Mouse (Mus musculus): ENCODE measurements around the gene Dpm1. TPM values are rescaled to one million over a fixed set of nuclear protein-coding genes. Genes with fewer than 3 reads are reported as not detected.

Gene Dpm1
- polyA plus RNA-seq, 1 experiment: 29.5 TPM

DNA sequence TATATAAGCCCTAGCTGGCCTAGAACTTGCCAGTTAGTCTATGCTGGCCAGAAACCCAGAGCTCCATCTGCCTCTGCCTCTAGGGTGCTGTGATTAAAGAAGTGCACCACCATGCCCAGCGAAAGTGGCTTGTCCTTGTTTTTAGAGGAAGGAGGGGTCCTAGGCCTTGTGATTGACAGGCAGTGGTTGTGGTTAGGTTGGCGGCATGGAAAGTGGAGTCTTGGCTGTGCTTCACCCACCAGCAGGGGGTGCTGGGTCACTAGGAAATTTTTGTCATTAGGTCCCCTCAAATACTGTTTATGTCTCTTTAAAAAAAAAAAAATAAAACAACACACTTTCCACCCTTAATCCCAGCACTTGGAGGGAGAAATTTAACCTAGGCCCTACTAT lies 18.5 kb upstream of the Dpm1 start:
- 10% methylated on average over 2 of the region's 2 CpGs for WGBS
- no peaks in the 10 kb centered on the region for H3K36me3 ChIP-seq (ENCODE audit: control insufficient read depth, insufficient read depth, low read length)
- H3K4me3 ChIP-seq (ENCODE audit: control insufficient read depth, insufficient read depth, low read length): no peak overlapping the region
- no peak for TF ChIP-seq CTCF (IDR thresholded peaks at IDR 0.05; ENCODE audit: borderline replicate concordance, control insufficient read depth, extremely low read depth, insufficient read depth, low read length, poor library complexity)
- no peak for TF ChIP-seq POLR2A (IDR thresholded peaks at IDR 0.05; ENCODE audit: control insufficient read depth, extremely low read depth, insufficient read depth, low read length, poor library complexity)
- H3K27me3 ChIP-seq (ENCODE audit: control insufficient read depth, insufficient read depth, low read length): no peaks in the 10 kb centered on the region
- H3K4me1 ChIP-seq (replicated peaks; ENCODE audit: control insufficient read depth, insufficient read depth, low read length): no peaks in the 10 kb centered on the region
- peak; percentile 18 for DNase-seq
- H3K27ac ChIP-seq (ENCODE audit: control insufficient read depth, insufficient read depth, low read length): no peak overlapping the region

DNA sequence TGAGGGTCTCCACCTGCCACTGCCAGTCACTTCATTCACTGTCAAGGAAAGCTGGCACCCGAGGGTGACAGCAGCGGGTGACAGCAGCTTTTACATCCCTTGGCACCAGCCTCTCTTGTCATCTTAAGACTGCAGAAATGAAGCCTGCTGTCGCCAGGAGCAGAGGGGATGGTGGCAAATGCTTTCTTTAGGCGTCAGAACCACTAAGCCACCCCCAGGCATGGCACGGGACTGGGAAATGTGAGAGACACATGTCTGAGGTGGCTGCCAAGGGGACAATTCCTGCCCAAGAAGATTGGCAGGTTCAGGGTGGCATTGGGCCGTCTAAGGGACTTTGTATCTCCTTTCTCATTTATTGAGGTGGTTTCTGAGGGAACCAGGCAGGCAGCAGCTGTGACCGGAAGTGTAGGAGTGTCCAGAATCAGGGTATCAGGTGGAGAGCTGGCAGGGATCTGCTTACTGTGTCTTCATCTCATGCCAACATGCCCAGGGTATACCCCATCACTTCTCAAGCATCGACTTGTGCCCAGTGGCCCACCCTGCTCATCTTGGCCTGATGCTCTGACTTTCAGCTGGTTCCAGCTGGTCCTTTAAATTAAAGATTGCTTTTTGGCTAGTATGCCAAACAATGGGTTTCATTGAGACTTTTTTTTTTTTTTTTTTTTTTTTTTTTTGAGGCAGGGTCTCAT lies 17.9 kb upstream of the Dpm1 start:
- DNase-seq: no peak
- no peak for TF ChIP-seq POLR2A (IDR thresholded peaks at IDR 0.05; ENCODE audit: control insufficient read depth, extremely low read depth, insufficient read depth, low read length, poor library complexity)
- no peak for TF ChIP-seq CTCF (IDR thresholded peaks at IDR 0.05; ENCODE audit: borderline replicate concordance, control insufficient read depth, extremely low read depth, insufficient read depth, low read length, poor library complexity)
- Histone ChIP-seq H3K36me3 (ENCODE audit: control insufficient read depth, insufficient read depth, low read length) (no peaks in the 10 kb centered on the region), H3K4me1 (replicated peaks; ENCODE audit: control insufficient read depth, insufficient read depth, low read length) (no peaks in the 10 kb centered on the region), H3K27ac (ENCODE audit: control insufficient read depth, insufficient read depth, low read length) (no peak overlapping the region), H3K27me3 (ENCODE audit: control insufficient read depth, insufficient read depth, low read length) (no peaks in the 10 kb centered on the region), H3K4me3 (ENCODE audit: control insufficient read depth, insufficient read depth, low read length) (no peak overlapping the region)
- WGBS: 88% methylated on average over 8 of the region's 8 CpGs

DNA sequence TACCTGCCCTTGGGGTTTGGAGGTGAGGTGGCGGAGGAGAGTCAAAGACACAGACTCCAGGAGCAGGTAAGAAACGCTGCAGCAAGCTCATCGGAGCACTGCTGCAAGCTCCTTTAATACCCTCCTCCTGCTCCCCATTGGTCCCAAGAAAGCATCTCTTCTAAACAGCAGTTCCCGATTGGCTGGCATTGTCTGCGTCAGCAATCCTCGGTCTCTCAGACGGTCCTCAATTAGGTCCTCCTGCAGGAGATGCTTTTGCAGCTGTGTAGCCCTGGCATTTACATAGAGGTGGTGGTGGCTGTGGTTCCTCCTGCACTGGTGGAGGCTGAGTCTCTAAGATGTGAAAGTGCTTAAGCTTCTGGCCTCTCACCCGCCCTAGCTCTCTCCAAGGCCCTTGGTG lies 15.2 kb upstream of the Dpm1 start:
- no peak overlapping the region for H3K27ac ChIP-seq (ENCODE audit: control insufficient read depth, insufficient read depth, low read length)
- no peak for TF ChIP-seq CTCF (IDR thresholded peaks at IDR 0.05; ENCODE audit: borderline replicate concordance, control insufficient read depth, extremely low read depth, insufficient read depth, low read length, poor library complexity)
- TF ChIP-seq POLR2A (IDR thresholded peaks at IDR 0.05; ENCODE audit: control insufficient read depth, extremely low read depth, insufficient read depth, low read length, poor library complexity): no peak
- H3K27me3 ChIP-seq (ENCODE audit: control insufficient read depth, insufficient read depth, low read length): 0 out of 2 replicates have a peak, but pooled peaks cover 2% of the 10 kb centered on the region
- H3K36me3 ChIP-seq (ENCODE audit: control insufficient read depth, insufficient read depth, low read length): no peaks in the 10 kb centered on the region
- no peak overlapping the region for H3K4me3 ChIP-seq (ENCODE audit: control insufficient read depth, insufficient read depth, low read length)
- H3K4me1 ChIP-seq (replicated peaks; ENCODE audit: control insufficient read depth, insufficient read depth, low read length): no peaks in the 10 kb centered on the region
- WGBS: 76% methylated on average over 8 of the region's 8 CpGs
- no peak for DNase-seq

DNA sequence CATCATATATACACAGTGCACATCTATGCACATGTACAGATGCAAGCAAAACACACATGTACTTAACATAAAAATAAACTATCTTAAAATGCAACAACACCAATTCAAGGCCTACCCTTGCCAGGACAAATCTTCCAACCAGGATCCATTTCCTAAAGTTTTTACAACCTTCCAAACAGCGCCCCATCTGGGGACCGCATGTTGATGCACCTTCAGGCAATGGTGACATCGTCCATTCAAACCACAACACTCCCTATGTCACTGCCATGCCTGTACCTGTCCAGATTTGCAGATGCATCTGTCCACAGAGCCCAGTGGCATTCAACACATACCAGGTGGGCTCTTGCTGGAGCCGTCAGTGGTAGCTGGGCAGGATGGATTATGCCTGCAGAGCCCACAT lies 12.9 kb upstream of the Dpm1 start:
- Histone ChIP-seq H3K4me1 (replicated peaks; ENCODE audit: control insufficient read depth, insufficient read depth, low read length) (no peaks in the 10 kb centered on the region), H3K4me3 (ENCODE audit: control insufficient read depth, insufficient read depth, low read length) (no peak overlapping the region), H3K27ac (ENCODE audit: control insufficient read depth, insufficient read depth, low read length) (no peak overlapping the region), H3K36me3 (ENCODE audit: control insufficient read depth, insufficient read depth, low read length) (no peaks in the 10 kb centered on the region), H3K27me3 (ENCODE audit: control insufficient read depth, insufficient read depth, low read length) (0 out of 2 replicates have a peak, but pooled peaks cover 2% of the 10 kb centered on the region)
- TF ChIP-seq CTCF (IDR thresholded peaks at IDR 0.05; ENCODE audit: borderline replicate concordance, control insufficient read depth, extremely low read depth, insufficient read depth, low read length, poor library complexity) (no peak), POLR2A (IDR thresholded peaks at IDR 0.05; ENCODE audit: control insufficient read depth, extremely low read depth, insufficient read depth, low read length, poor library complexity) (no peak)
- no peak for DNase-seq
- 85% methylated on average over 4 of the region's 4 CpGs for WGBS

DNA sequence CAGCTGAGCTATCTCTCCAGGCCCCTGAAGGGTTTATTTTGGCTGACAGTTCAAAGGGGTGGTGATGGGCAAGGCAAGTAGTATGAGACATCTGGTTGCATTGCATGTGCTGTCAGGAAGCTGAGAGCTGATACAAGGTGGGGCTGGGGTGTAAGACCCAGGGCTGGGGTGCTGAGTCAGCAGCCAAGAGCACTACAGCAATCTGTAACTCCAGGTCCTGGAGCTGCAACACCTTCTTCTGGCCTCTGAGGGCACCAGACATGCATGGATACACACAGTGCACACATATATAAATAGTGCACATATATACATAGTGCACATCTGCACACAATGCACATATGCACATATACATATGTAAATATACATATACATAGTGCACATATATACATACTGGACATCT lies 12.4 kb upstream of the Dpm1 start:
- Histone ChIP-seq H3K27me3 (ENCODE audit: control insufficient read depth, insufficient read depth, low read length) (0 out of 2 replicates have a peak, but pooled peaks cover 2% of the 10 kb centered on the region), H3K36me3 (ENCODE audit: control insufficient read depth, insufficient read depth, low read length) (no peaks in the 10 kb centered on the region), H3K27ac (ENCODE audit: control insufficient read depth, insufficient read depth, low read length) (no peak overlapping the region), H3K4me1 (replicated peaks; ENCODE audit: control insufficient read depth, insufficient read depth, low read length) (no peaks in the 10 kb centered on the region), H3K4me3 (ENCODE audit: control insufficient read depth, insufficient read depth, low read length) (no peak overlapping the region)
- DNase-seq: no peak
- TF ChIP-seq CTCF (IDR thresholded peaks at IDR 0.05; ENCODE audit: borderline replicate concordance, control insufficient read depth, extremely low read depth, insufficient read depth, low read length, poor library complexity) (no peak), POLR2A (IDR thresholded peaks at IDR 0.05; ENCODE audit: control insufficient read depth, extremely low read depth, insufficient read depth, low read length, poor library complexity) (no peak)

DNA sequence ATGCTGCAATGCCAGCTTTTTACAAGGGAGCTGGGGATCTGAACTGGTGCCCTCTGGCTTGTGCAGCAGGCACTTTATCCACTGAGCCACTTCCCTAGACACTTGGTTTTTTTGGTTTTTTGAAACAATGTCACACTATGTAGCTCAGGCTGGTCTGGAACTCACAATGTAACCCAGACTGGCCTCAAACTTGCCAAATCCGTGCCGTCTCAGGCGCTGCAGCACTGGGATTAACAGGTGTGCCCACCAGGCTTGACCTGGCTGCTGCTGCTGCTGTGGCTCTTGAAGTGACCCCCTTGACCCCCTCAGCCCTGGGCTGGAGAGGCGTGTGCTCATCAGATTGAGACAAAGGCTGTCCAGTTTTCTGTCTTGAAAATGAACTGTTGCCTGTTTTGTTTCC lies 7.9 kb upstream of the Dpm1 start:
- H3K36me3 ChIP-seq (ENCODE audit: control insufficient read depth, insufficient read depth, low read length): no peaks in the 10 kb centered on the region; the same call in 1 of the 2 replicates
- DNase-seq: no peak
- WGBS: 94% methylated on average over 4 of the region's 4 CpGs
- H3K4me3 ChIP-seq (ENCODE audit: control insufficient read depth, insufficient read depth, low read length): no peak overlapping the region
- no peaks in the 10 kb centered on the region for H3K4me1 ChIP-seq (replicated peaks; ENCODE audit: control insufficient read depth, insufficient read depth, low read length)
- H3K27me3 ChIP-seq (ENCODE audit: control insufficient read depth, insufficient read depth, low read length): 0 out of 2 replicates have a peak, but pooled peaks cover 2% of the 10 kb centered on the region
- H3K27ac ChIP-seq (ENCODE audit: control insufficient read depth, insufficient read depth, low read length): no peak overlapping the region
- TF ChIP-seq CTCF (IDR thresholded peaks at IDR 0.05; ENCODE audit: borderline replicate concordance, control insufficient read depth, extremely low read depth, insufficient read depth, low read length, poor library complexity): no peak
- TF ChIP-seq POLR2A (IDR thresholded peaks at IDR 0.05; ENCODE audit: control insufficient read depth, extremely low read depth, insufficient read depth, low read length, poor library complexity): no peak
